ENCODE assay signal across 17 mouse cellular contexts in genomic region chr3:108791054-108791706, GRCm38 (mm10). TPM values are rescaled to one million over a fixed set of nuclear protein-coding genes. Genes with fewer than 3 reads are reported as not detected.
DNase-seq lines count a peak whose midpoint lies in the region; ATAC-seq and TF ChIP-seq lines count a peak whose summit lies in the region.
"Had no signal": no experiment of that assay in that cellular context is flagged by ENCODE, and none has a peak within 500 bp of the region (broad histone marks: within the 10 kb centered on the region; RNA-seq: fewer than 3 reads in every experiment).

No protein-coding gene starts in this region.

- peaks cover 44% of the 10 kb centered on the region for H3K4me1 ChIP-seq in embryonic facial prominence, embryonic 10.5 days
- no peaks in the 10 kb centered on the region for H3K4me1 ChIP-seq in stomach, embryonic 15.5 days
- H3K4me1 ChIP-seq in intestine, postnatal 0 days (replicated peaks; ENCODE audit: control insufficient read depth, insufficient read depth, low read length), result no peaks in the 10 kb centered on the region
- H3K4me1 ChIP-seq: hindbrain, embryonic 15.5 days had no signal

- H3K27ac ChIP-seq in embryonic facial prominence, embryonic 10.5 days (replicated peaks), result no peak overlapping the region
- H3K27ac ChIP-seq in stomach, embryonic 15.5 days, result peak overlapping the region; percentile 37; the same call in 1 of the 2 replicates
- H3K27ac ChIP-seq in intestine, postnatal 0 days (ENCODE audit: low read depth, low read length), result no peak overlapping the region
- H3K27ac ChIP-seq: hindbrain, embryonic 15.5 days; neural tube, embryonic 12.5 days had no signal

- TF ChIP-seq CTCF in intestine, postnatal 0 days (IDR thresholded peaks at IDR 0.05; ENCODE audit: low read depth), result no peak

- no peak overlapping the region for H3K4me3 ChIP-seq in embryonic facial prominence, embryonic 10.5 days
- no peak overlapping the region for H3K4me3 ChIP-seq in stomach, embryonic 15.5 days (replicated peaks)
- no peak overlapping the region for H3K4me3 ChIP-seq in intestine, postnatal 0 days (ENCODE audit: low read depth, low read length)
- H3K4me3 ChIP-seq: heart, embryonic 12.5 days; hindbrain, embryonic 15.5 days; neural tube, embryonic 12.5 days had no signal

- DNase-seq in frontal cortex, postnatal 14 days (ENCODE audit: low spot score in 2 of 2), result no peak
- peak; percentile 18 for DNase-seq in embryonic facial prominence, embryonic 10.5 days (ENCODE audit: low spot score)
- DNase-seq in forelimb bud, embryonic 11.5 days (ENCODE audit: low read depth, low spot score), result peak; percentile 70
- no peak for DNase-seq in cerebellum, adult 18-20 months
- DNase-seq: adrenal gland, postnatal 10 days; cerebellum, adult 11-12 months; heart, postnatal 36 days; lung, postnatal 10 days had no signal

- no peak overlapping the region for H3K4me2 ChIP-seq in stomach, embryonic 15.5 days
- no peak overlapping the region for H3K4me2 ChIP-seq in intestine, postnatal 0 days (replicated peaks; ENCODE audit: low read depth)
- H3K4me2 ChIP-seq: heart, embryonic 12.5 days; hindbrain, embryonic 15.5 days; neural tube, embryonic 12.5 days had no signal

- WGBS in embryonic facial prominence, embryonic 10.5 days, result 55% methylated on average over 7 of the region's 7 CpGs
- WGBS in stomach, embryonic 15.5 days, result 50% methylated on average over 7 of the region's 7 CpGs
- 66% methylated on average over 7 of the region's 7 CpGs for WGBS in intestine, postnatal 0 days

- peak; percentile 69 for ATAC-seq in frontal cortex, adult (ENCODE audit: low TSS enrichment)
- no peak for ATAC-seq in stomach, embryonic 15.5 days (ENCODE audit: insufficient read depth, low FRiP score, low read depth)
- ATAC-seq in intestine, postnatal 0 days, result no peak
- ATAC-seq: intestine, embryonic 16.5 days had no signal

- no peak overlapping the region for H3K9ac ChIP-seq in stomach, embryonic 15.5 days
- no peak overlapping the region for H3K9ac ChIP-seq in intestine, postnatal 0 days (ENCODE audit: low read depth, low read length)
- H3K9ac ChIP-seq: heart, embryonic 12.5 days; hindbrain, embryonic 15.5 days; neural tube, embryonic 12.5 days had no signal

- no peaks in the 10 kb centered on the region for H3K27me3 ChIP-seq in embryonic facial prominence, embryonic 10.5 days (replicated peaks; ENCODE audit: low read depth, poor library complexity, severe bottlenecking)
- H3K27me3 ChIP-seq in stomach, embryonic 15.5 days (replicated peaks), result no peaks in the 10 kb centered on the region
- H3K27me3 ChIP-seq in intestine, postnatal 0 days (replicated peaks; ENCODE audit: control insufficient read depth, insufficient read depth, low read length), result no peaks in the 10 kb centered on the region
- H3K27me3 ChIP-seq: CH12.LX; heart, embryonic 12.5 days; hindbrain, embryonic 15.5 days; neural tube, embryonic 12.5 days had no signal

- peaks cover 25% of the 10 kb centered on the region for H3K36me3 ChIP-seq in embryonic facial prominence, embryonic 10.5 days (replicated peaks)
- peaks cover 17% of the 10 kb centered on the region; the same call in 1 of the 2 replicates for H3K36me3 ChIP-seq in stomach, embryonic 15.5 days
- peaks cover 29% of the 10 kb centered on the region for H3K36me3 ChIP-seq in intestine, postnatal 0 days (ENCODE audit: control insufficient read depth, insufficient read depth)
- H3K36me3 ChIP-seq: hindbrain, embryonic 15.5 days had no signal

- H3K9me3 ChIP-seq in embryonic facial prominence, embryonic 10.5 days, result no peaks in the 10 kb centered on the region
- H3K9me3 ChIP-seq in stomach, embryonic 15.5 days, result no peaks in the 10 kb centered on the region
- no peaks in the 10 kb centered on the region for H3K9me3 ChIP-seq in intestine, postnatal 0 days (ENCODE audit: control insufficient read depth)
- H3K9me3 ChIP-seq: heart, embryonic 12.5 days; hindbrain, embryonic 15.5 days; neural tube, embryonic 12.5 days had no signal

RNA-seq across cellular contexts. Expression of gene Stxbp3, which starts 49.1 kb away (rescaled TPM):
- polyA plus RNA-seq in embryonic facial prominence, embryonic 10.5 days (2016; fragmentation: Nextera tagmentation; extraction: Ambion mirVana), result 22.4 and 23.1 TPM in 2 replicates
- 40.3 and 42.2 TPM in 2 replicates for polyA plus RNA-seq in stomach, embryonic 15.5 days (2015; fragmentation: Nextera tagmentation; extraction: Ambion mirVana)
- 40.5 and 48.6 TPM in 2 replicates for polyA plus RNA-seq in intestine, postnatal 0 days (2015; fragmentation: Nextera tagmentation; extraction: Ambion mirVana)

RNA-seq across cellular contexts. Expression of gene Aknad1, which starts 51.7 kb away (rescaled TPM):
- polyA plus RNA-seq in embryonic facial prominence, embryonic 10.5 days (2016; fragmentation: Nextera tagmentation; extraction: Ambion mirVana), result 0.06 TPM in 1 of 2 replicates, not detected in the other
- polyA plus RNA-seq in stomach, embryonic 15.5 days (2015; fragmentation: Nextera tagmentation; extraction: Ambion mirVana), result 0.17 and 0.32 TPM in 2 replicates
- polyA plus RNA-seq in intestine, postnatal 0 days (2015; fragmentation: Nextera tagmentation; extraction: Ambion mirVana), result 0.14 and 0.16 TPM in 2 replicates
- polyA plus RNA-seq: heart, embryonic 12.5 days; hindbrain, embryonic 15.5 days; small intestine, adult 2 months had no signal

Comparison
In these comparisons a context has a peak if more than half of its experiments do, and no peak if none do; other contexts are left out.
1. DNase-seq: peak in embryonic facial prominence, embryonic 10.5 days (single experiment) and forelimb bud, embryonic 11.5 days (single experiment); none in frontal cortex, postnatal 14 days (0 of 2) and cerebellum, adult 18-20 months (0 of 2).